Mouse (Mus musculus): ENCODE data around the gene U2af1l4. TPM values are rescaled to one million over a fixed set of nuclear protein-coding genes. Genes with fewer than 3 reads are reported as not detected.

Gene U2af1l4
- polyA plus RNA-seq, 1 experiment from 2014 or later: 92.3 TPM

DNA sequence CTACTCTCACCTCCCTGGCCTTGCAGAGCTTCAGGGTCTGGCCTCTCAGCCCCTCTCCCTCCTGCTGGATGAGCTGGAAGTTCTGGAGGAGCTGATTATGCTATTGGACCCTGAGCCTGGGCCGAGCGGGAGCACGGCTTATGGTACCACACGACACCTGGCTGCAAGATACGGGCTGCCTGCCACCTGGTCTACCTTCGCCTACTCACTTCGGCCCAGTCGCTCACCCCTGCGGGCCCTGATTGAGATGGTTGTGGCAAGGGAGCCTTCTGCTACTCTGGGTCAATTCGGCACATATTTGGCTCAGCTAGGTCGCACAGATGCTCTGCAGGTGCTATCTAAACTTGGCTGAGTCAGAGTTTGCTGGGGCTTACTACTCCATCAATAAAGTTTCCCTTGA lies 4.5 kb downstream of the U2af1l4 start:
- Histone ChIP-seq H3K27me3 (replicated peaks; ENCODE audit: control insufficient read depth, insufficient read depth, low read length) (no peaks in the 10 kb centered on the region), H3K36me3 (ENCODE audit: control insufficient read depth, insufficient read depth, low read length) (peaks cover 69% of the 10 kb centered on the region), H3K4me2 (ENCODE audit: low read length) (no peak overlapping the region), H3K27ac (ENCODE audit: low read depth) (no peak overlapping the region), H3K9me3 (ENCODE audit: control insufficient read depth, low read length) (no peaks in the 10 kb centered on the region), H3K4me3 (ENCODE audit: low read depth, low read length) (no peak overlapping the region), H3K4me1 (replicated peaks; ENCODE audit: control insufficient read depth, insufficient read depth, low read length) (peaks cover 5% of the 10 kb centered on the region; the same call in 1 of the 2 replicates), H3K9ac (ENCODE audit: low read length) (no peak overlapping the region)
- ATAC-seq (replicated peaks; ENCODE audit: low FRiP score, low TSS enrichment, low read depth) (no peak), DNase-seq (ENCODE audit: low spot score) (no peak)
- WGBS: 88% methylated on average over 11 of the region's 11 CpGs

DNA sequence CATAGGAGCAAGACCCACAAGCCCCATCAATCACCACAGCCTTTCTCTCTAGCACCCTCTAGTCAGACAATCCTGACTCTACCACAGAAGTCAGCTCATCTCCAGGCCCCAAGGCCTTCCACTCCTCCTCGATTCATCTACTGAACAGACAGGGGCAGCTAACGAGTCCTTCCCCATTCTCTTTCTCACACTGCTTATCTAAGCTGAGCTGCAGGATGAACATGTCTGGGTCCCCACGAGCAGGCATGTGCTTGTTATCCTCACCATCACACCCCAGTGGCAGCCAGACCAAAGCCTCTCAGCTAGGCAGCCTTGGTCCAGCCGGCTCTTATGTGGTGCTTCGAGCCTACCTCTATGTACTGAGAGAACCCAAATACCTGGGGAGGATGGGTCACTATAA lies 9.3 kb downstream of the U2af1l4 start:
- no peaks in the 10 kb centered on the region for H3K9me3 ChIP-seq (ENCODE audit: control insufficient read depth, low read length)
- H3K36me3 ChIP-seq (ENCODE audit: control insufficient read depth, insufficient read depth, low read length): peaks cover 97% of the 10 kb centered on the region
- no peak overlapping the region for H3K4me2 ChIP-seq (ENCODE audit: low read length)
- DNase-seq (ENCODE audit: low spot score) (no peak), ATAC-seq (replicated peaks; ENCODE audit: low FRiP score, low TSS enrichment, low read depth) (no peak)
- H3K4me1 ChIP-seq (replicated peaks; ENCODE audit: control insufficient read depth, insufficient read depth, low read length): no peaks in the 10 kb centered on the region
- no peak overlapping the region for H3K4me3 ChIP-seq (ENCODE audit: low read depth, low read length)
- no peaks in the 10 kb centered on the region for H3K27me3 ChIP-seq (replicated peaks; ENCODE audit: control insufficient read depth, insufficient read depth, low read length)
- no peak overlapping the region for H3K27ac ChIP-seq (ENCODE audit: low read depth)
- WGBS: 81% methylated on average over 5 of the region's 5 CpGs
- H3K9ac ChIP-seq (ENCODE audit: low read length): no peak overlapping the region

DNA sequence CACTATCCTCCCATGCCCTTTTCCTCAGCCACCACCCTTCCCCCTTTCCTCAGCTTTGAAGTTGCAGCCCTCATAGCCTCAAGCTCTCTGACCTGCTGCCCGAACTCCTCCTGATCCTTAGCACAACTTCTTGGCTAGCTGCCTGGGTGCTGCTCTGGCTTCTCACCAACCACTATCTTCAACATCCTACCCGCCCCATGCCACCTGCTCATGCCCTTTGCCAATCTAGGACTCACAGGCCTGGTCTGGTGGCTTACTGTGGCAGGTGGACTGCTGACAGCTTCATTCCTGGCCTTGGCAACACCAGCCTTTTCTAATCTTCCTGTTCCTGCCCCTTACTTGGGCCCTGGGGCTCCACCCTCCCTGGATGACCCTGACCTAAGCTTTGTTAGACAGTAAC lies 9.9 kb downstream of the U2af1l4 start:
- WGBS: 86% methylated on average over 2 of the region's 2 CpGs
- ATAC-seq (replicated peaks; ENCODE audit: low FRiP score, low TSS enrichment, low read depth): no peak

DNA sequence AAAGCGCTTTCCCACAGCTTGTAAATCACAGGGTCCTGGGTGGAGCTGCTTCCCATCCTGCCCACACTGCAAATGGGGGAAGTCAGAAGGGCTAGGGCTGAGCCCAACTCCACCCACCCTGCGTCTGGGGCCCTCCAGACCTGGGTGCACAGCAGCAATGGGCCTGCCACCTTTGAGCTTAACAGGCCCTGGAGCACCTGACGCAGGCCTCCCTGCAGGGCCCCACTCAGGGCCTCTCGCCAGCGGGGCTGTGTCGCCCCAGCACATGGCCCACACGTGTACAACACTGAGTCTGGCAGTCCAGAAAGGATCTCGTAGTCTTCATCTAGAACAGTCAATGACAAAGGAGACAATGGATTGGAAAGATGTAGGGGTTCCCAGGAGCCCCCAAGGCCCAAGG lies 16.8 kb downstream of the U2af1l4 start:
- H3K4me3 ChIP-seq (ENCODE audit: low read depth, low read length): no peak overlapping the region
- no peaks in the 10 kb centered on the region for H3K4me1 ChIP-seq (replicated peaks; ENCODE audit: control insufficient read depth, insufficient read depth, low read length)
- 88% methylated on average over 8 of the region's 8 CpGs for WGBS
- ATAC-seq (replicated peaks; ENCODE audit: low FRiP score, low TSS enrichment, low read depth) (no peak), DNase-seq (ENCODE audit: low spot score) (no peak)
- H3K27ac ChIP-seq (ENCODE audit: low read depth): no peak overlapping the region
- no peak overlapping the region for H3K4me2 ChIP-seq (ENCODE audit: low read length)
- peaks cover 100% of the 10 kb centered on the region for H3K36me3 ChIP-seq (ENCODE audit: control insufficient read depth, insufficient read depth, low read length)
- H3K9ac ChIP-seq (ENCODE audit: low read length): no peak overlapping the region
- H3K27me3 ChIP-seq (replicated peaks; ENCODE audit: control insufficient read depth, insufficient read depth, low read length): no peaks in the 10 kb centered on the region
- H3K9me3 ChIP-seq (ENCODE audit: control insufficient read depth, low read length): no peaks in the 10 kb centered on the region

More for the DNA sequence above, 9.9 kb downstream of the U2af1l4 start:
- DNase-seq (ENCODE audit: low spot score): no peak
- Histone ChIP-seq H3K4me2 (ENCODE audit: low read length) (no peak overlapping the region), H3K4me3 (ENCODE audit: low read depth, low read length) (no peak overlapping the region), H3K27ac (ENCODE audit: low read depth) (no peak overlapping the region), H3K36me3 (ENCODE audit: control insufficient read depth, insufficient read depth, low read length) (peaks cover 100% of the 10 kb centered on the region), H3K9me3 (ENCODE audit: control insufficient read depth, low read length) (no peaks in the 10 kb centered on the region), H3K9ac (ENCODE audit: low read length) (no peak overlapping the region), H3K4me1 (replicated peaks; ENCODE audit: control insufficient read depth, insufficient read depth, low read length) (no peaks in the 10 kb centered on the region), H3K27me3 (replicated peaks; ENCODE audit: control insufficient read depth, insufficient read depth, low read length) (no peaks in the 10 kb centered on the region)

DNA sequence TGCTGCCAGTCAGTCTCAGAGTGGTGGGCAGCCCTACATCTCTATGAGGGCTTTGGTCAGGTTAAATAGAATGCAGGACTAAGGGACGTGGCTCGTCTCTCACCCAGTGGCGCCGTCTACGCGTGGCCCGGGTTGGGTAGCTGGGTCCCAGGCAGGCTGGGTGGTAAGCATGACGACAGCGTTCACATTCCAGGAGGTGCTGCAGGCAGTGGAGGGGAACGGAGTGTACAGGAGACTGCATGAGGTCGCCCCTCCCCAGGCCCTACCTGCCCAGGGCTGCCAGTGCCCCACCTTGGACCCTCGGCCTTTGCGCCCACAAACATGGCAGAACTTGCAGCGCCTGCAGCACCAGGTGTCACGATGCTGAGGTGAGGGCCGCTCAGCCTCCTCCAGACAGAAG lies 18.4 kb downstream of the U2af1l4 start:
- no peak overlapping the region for H3K27ac ChIP-seq (ENCODE audit: low read depth)

DNA sequence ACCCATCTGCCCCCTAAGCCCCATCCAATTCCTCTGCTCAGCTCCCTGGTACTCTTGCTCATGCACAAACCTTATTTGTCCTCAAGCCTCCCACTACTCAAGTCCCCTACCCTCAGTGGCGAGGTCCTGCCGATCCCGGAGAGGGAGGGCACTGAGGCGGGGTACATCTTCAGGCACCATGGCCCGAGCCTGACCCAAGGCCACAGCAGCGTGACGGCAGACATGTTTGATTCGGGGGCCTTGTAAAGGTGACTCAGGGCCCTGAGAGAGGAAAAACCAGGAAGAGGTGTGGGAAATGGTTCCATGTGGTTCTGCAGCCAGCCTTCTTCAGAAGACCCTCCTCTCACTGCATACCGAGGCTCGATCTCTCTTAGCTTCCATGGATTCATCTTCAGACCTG lies 21.2 kb downstream of the U2af1l4 start:
- Histone ChIP-seq H3K4me1 (replicated peaks; ENCODE audit: control insufficient read depth, insufficient read depth, low read length) (peaks cover 10% of the 10 kb centered on the region), H3K4me3 (ENCODE audit: low read depth, low read length) (no peak overlapping the region), H3K9ac (ENCODE audit: low read length) (no peak overlapping the region), H3K36me3 (ENCODE audit: control insufficient read depth, insufficient read depth, low read length) (peaks cover 75% of the 10 kb centered on the region), H3K27ac (ENCODE audit: low read depth) (no peak overlapping the region), H3K4me2 (ENCODE audit: low read length) (no peak overlapping the region), H3K27me3 (replicated peaks; ENCODE audit: control insufficient read depth, insufficient read depth, low read length) (no peaks in the 10 kb centered on the region), H3K9me3 (ENCODE audit: control insufficient read depth, low read length) (no peaks in the 10 kb centered on the region)
- DNase-seq (ENCODE audit: low spot score) (no peak), ATAC-seq (replicated peaks; ENCODE audit: low FRiP score, low TSS enrichment, low read depth) (no peak)
- WGBS: 94% methylated on average over 10 of the region's 10 CpGs

More for the DNA sequence above, 18.4 kb downstream of the U2af1l4 start:
- Histone ChIP-seq H3K36me3 (ENCODE audit: control insufficient read depth, insufficient read depth, low read length) (peaks cover 100% of the 10 kb centered on the region), H3K4me2 (ENCODE audit: low read length) (no peak overlapping the region), H3K4me1 (replicated peaks; ENCODE audit: control insufficient read depth, insufficient read depth, low read length) (no peaks in the 10 kb centered on the region), H3K27me3 (replicated peaks; ENCODE audit: control insufficient read depth, insufficient read depth, low read length) (no peaks in the 10 kb centered on the region), H3K9me3 (ENCODE audit: control insufficient read depth, low read length) (no peaks in the 10 kb centered on the region), H3K4me3 (ENCODE audit: low read depth, low read length) (no peak overlapping the region), H3K9ac (ENCODE audit: low read length) (no peak overlapping the region)
- 94% methylated on average over 16 of the region's 16 CpGs for WGBS
- ATAC-seq (replicated peaks; ENCODE audit: low FRiP score, low TSS enrichment, low read depth) (no peak), DNase-seq (ENCODE audit: low spot score) (no peak)

DNA sequence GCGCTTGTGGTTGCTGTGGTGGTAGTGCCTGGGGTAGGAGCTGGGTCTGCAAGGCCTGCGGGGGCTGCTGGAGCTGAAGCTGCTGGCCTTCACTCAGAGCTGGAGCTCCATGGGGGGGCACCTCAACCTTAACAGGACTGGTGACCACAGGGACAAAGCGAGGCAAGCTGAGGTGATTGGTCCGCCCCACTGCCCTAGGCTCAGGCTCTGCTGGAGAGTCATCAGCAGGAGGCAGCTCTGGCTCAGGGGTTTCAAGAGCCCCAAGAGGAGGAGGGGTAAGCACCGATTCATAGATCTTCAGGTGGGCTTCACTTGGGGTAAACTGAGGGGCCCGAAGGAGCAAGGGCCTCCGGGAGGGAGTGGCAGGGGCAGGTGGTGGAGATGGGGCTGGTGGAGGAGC lies 22.1 kb downstream of the U2af1l4 start:
- Histone ChIP-seq H3K9me3 (ENCODE audit: control insufficient read depth, low read length) (no peaks in the 10 kb centered on the region), H3K9ac (ENCODE audit: low read length) (no peak overlapping the region), H3K27me3 (replicated peaks; ENCODE audit: control insufficient read depth, insufficient read depth, low read length) (no peaks in the 10 kb centered on the region), H3K4me3 (ENCODE audit: low read depth, low read length) (no peak overlapping the region), H3K27ac (ENCODE audit: low read depth) (no peak overlapping the region), H3K36me3 (ENCODE audit: control insufficient read depth, insufficient read depth, low read length) (peaks cover 67% of the 10 kb centered on the region), H3K4me1 (replicated peaks; ENCODE audit: control insufficient read depth, insufficient read depth, low read length) (peaks cover 14% of the 10 kb centered on the region), H3K4me2 (ENCODE audit: low read length) (no peak overlapping the region)
- no peak for ATAC-seq (replicated peaks; ENCODE audit: low FRiP score, low TSS enrichment, low read depth)
- DNase-seq (ENCODE audit: low spot score): no peak
- WGBS: 92% methylated on average over 7 of the region's 7 CpGs

DNA sequence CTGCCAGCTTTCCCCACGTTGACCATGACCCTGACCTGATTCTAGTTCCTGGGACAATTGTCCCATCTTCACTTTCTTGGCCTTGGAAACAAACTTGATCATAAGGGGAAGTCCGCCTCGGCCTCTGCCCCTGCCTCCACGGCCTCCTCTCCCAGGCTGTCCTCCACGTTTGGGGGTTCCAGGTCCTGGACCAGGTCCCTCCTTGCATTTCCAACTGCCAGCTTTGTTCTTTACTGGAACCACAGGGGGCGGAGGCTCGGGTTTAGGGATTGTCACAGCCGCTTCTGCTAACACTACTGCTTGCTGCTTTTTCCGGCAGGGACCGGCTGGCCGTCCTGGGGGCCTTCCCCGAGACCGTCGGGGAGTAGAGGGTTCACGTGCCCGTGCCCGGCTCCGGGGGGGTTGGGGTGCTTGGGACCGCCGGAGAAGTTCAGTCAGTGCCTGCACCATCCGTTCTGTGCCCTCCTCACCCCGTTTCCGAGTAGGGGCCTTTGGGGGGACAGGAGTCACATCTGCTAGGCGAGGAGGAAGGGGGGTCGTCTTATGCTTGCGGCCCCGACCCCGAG lies 23.4 kb downstream of the U2af1l4 start:
- DNase-seq (ENCODE audit: low spot score) (no peak), ATAC-seq (replicated peaks; ENCODE audit: low FRiP score, low TSS enrichment, low read depth) (no peak)
- Histone ChIP-seq H3K27ac (ENCODE audit: low read depth) (no peak overlapping the region), H3K9me3 (ENCODE audit: control insufficient read depth, low read length) (no peaks in the 10 kb centered on the region), H3K4me1 (replicated peaks; ENCODE audit: control insufficient read depth, insufficient read depth, low read length) (peaks cover 14% of the 10 kb centered on the region), H3K36me3 (ENCODE audit: control insufficient read depth, insufficient read depth, low read length) (peaks cover 53% of the 10 kb centered on the region), H3K4me2 (ENCODE audit: low read length) (no peak overlapping the region), H3K4me3 (ENCODE audit: low read depth, low read length) (no peak overlapping the region), H3K27me3 (replicated peaks; ENCODE audit: control insufficient read depth, insufficient read depth, low read length) (no peaks in the 10 kb centered on the region), H3K9ac (ENCODE audit: low read length) (no peak overlapping the region)
- 91% methylated on average over 28 of the region's 28 CpGs for WGBS

All from intestine, embryonic 14.5 days (tissue).